Mouse (Mus musculus): ENCODE measurements at regions not wholly inside any gene's neighbourhood (a gene's known extent, or its start where the extent isn't known, plus 50 kb on each side); places are given as distances from the start of the nearest gene placed in this dataset.

DNA sequence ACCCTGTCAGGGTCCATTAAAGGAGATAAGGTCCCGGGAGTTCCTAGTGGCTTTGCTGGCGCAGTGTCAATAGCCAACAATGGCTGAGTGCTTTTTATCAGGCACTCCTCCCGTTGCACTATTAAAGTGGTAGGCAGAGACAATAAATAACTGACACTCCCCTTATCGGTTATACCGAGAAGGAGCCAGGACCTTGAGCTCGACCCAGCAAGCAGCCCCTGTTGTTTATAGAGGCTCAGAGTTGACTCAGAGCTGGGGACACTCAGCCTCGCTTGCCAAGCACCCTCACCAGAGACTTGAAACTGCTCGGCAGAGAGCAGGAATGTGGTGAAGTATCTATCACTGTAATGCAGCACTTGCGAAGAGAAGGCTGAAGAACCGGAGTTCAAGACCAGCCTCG lies 102.5 kb upstream of the Jarid2 start:
- DNase-seq = peak; percentile 22
- WGBS = 29% methylated on average over 11 of the region's 11 CpGs
- Histone ChIP-seq H3K4me3 (replicated peaks; ENCODE audit: extremely low read depth, low read depth, low read length) (no peak overlapping the region), H3K4me1 (ENCODE audit: control insufficient read depth, insufficient read depth, low read length) (no peaks in the 10 kb centered on the region; the same call in 1 of the 2 replicates)
- TF ChIP-seq CTCF (IDR thresholded peaks at IDR 0.05; ENCODE audit: insufficient read depth, low read length) = no peak
- no peak for TF ChIP-seq POLR2A (IDR thresholded peaks at IDR 0.05; ENCODE audit: borderline replicate concordance, extremely low read depth, low read depth, low read length)

DNA sequence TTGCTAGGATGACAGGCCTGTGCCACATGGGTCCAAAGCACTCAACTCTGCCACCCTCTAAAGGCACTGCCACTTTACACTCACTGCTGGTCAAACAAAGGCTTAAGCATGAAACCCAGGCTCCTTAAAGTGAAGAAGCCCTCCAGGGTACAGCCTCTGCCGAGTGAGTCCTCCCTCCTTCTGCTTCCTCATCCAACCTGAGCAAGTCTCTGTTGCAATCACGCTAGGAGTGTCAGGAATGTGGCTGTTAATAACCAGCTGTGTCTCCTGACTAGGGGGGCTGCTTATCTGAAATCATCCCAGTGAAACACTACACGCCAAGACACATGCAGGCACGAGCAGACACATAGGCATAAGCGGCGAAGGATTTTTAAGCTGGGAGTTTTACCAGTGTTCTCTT lies 99.2 kb upstream of the Jarid2 start:
- no peak for TF ChIP-seq CTCF (IDR thresholded peaks at IDR 0.05; ENCODE audit: insufficient read depth, low read length)
- no peak for TF ChIP-seq POLR2A (IDR thresholded peaks at IDR 0.05; ENCODE audit: borderline replicate concordance, extremely low read depth, low read depth, low read length)
- 64% methylated on average over 6 of the region's 6 CpGs for WGBS
- Histone ChIP-seq H3K4me3 (replicated peaks; ENCODE audit: extremely low read depth, low read depth, low read length) (no peak overlapping the region), H3K4me1 (ENCODE audit: control insufficient read depth, insufficient read depth, low read length) (no peaks in the 10 kb centered on the region; the same call in 1 of the 2 replicates)
- DNase-seq = peak; percentile 35

DNA sequence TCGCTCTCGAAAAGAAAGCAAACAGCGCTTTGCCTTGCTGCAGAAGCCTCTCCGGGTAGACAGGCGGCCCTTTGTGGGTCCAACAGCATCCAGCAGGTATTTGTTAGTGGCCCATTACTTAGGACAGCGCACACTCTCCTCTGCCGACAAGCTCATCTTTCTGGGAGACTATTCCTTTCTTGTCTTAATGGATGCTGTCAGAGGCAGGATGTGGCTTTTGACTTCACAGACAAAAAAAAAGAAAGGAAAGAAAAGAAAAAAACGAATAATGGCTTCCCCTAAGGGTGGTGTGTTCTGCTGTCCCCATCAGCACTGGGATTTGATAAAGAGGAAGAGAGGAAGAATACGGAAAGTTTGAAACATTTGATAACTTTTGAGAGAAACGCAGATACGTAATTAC lies 94.7 kb upstream of the Jarid2 start:
- no peaks in the 10 kb centered on the region; the same call in 1 of the 2 replicates for H3K4me1 ChIP-seq (ENCODE audit: control insufficient read depth, insufficient read depth, low read length)
- DNase-seq = no peak
- TF ChIP-seq CTCF (IDR thresholded peaks at IDR 0.05; ENCODE audit: insufficient read depth, low read length) (no peak), POLR2A (IDR thresholded peaks at IDR 0.05; ENCODE audit: borderline replicate concordance, extremely low read depth, low read depth, low read length) (no peak)
- no peak overlapping the region for H3K4me3 ChIP-seq (replicated peaks; ENCODE audit: extremely low read depth, low read depth, low read length)
- 32% methylated on average over 11 of the region's 11 CpGs for WGBS

DNA sequence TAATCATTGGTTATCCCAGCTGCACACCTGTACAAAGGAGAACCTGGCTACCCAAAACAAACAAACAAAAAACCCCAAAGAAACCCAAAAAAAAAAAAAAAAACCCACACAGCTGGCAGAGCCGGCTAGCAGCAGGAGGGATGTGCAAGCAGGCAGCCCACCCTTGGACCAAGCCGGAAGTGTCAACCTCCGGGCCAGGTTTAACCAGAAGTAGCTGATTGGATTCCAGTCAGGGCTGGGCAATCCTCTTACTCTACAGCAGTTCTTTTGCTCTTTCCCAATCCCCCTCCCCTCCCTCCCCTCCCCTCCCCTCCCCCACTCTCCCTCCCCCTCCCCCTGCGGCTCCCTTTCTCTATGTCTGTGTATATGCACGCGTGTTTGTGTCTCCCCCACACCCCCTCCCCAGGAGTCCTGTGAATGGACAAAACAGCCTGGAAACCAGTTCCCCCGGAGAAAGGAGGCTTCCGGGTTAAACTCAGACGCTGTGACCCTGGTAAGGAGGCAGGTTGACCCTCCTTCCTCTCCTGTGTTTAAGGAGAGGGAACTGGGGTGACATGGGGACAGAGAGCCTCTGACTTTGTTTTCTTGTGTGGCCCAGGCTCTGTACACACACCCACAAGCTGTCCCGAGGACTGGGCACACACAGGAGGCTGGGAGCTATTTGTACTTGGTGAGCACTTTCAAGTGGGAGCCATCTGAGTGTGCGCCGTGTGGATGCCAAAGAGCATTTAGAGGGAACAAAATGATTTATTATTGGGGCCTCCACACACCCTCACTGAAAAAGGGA lies 93.9 kb upstream of the Jarid2 start:
- TF ChIP-seq POLR2A (IDR thresholded peaks at IDR 0.05; ENCODE audit: borderline replicate concordance, extremely low read depth, low read depth, low read length) = no peak; the same call in 1 of the 2 replicates
- TF ChIP-seq CTCF (IDR thresholded peaks at IDR 0.05; ENCODE audit: insufficient read depth, low read length) = no peak
- 17% methylated on average over 11 of the region's 12 CpGs for WGBS
- Histone ChIP-seq H3K4me1 (ENCODE audit: control insufficient read depth, insufficient read depth, low read length) (no peaks in the 10 kb centered on the region), H3K4me3 (replicated peaks; ENCODE audit: extremely low read depth, low read depth, low read length) (no peak overlapping the region)
- DNase-seq = peak; percentile 41

DNA sequence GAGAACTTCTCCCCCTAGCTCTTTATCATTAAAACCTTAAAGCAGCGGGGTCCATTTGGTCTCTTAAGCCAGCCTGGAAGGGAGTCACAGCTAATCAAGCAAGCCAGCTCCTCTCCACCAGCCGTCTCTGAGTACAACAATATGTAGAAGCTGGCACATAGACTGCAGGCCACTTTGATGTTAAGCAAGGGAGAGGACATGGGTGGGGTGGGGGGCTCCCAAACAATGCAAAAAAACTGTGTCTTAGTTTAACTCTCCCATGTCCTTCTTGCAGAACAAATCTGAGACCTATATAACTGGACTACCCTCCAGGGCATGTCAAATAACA lies 93.3 kb upstream of the Jarid2 start:
- Histone ChIP-seq H3K4me3 (replicated peaks; ENCODE audit: extremely low read depth, low read depth, low read length) (no peak overlapping the region), H3K4me1 (ENCODE audit: control insufficient read depth, insufficient read depth, low read length) (no peaks in the 10 kb centered on the region)
- WGBS = 73% methylated on average over 2 of the region's 2 CpGs
- TF ChIP-seq POLR2A (IDR thresholded peaks at IDR 0.05; ENCODE audit: borderline replicate concordance, extremely low read depth, low read depth, low read length) (no peak), CTCF (IDR thresholded peaks at IDR 0.05; ENCODE audit: insufficient read depth, low read length) (no peak)
- no peak for DNase-seq

DNA sequence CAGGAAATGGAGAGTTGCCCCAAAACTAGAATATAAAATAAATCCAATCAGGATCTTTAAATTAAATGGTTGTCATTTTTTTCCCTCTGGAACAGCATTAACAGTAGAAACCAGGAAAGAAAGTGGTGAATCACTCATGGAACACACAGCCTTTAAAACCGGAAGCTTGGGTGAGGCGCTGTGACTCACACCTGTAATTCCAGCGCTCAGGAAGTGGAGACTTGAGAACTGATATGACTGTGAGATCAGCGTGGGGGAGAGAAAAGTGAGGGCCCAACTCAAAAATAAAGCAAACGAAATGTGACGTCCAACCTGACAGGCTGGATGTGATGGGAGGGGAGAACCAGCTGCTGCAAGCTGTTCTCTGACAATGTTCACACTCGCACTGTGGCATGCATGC lies 86.9 kb upstream of the Jarid2 start:
- H3K4me3 ChIP-seq (replicated peaks; ENCODE audit: extremely low read depth, low read depth, low read length) = no peak overlapping the region
- no peaks in the 10 kb centered on the region for H3K4me1 ChIP-seq (ENCODE audit: control insufficient read depth, insufficient read depth, low read length)
- TF ChIP-seq CTCF (IDR thresholded peaks at IDR 0.05; ENCODE audit: insufficient read depth, low read length) (no peak), POLR2A (IDR thresholded peaks at IDR 0.05; ENCODE audit: borderline replicate concordance, extremely low read depth, low read depth, low read length) (no peak)
- WGBS = 55% methylated on average over 7 of the region's 7 CpGs
- DNase-seq = no peak

DNA sequence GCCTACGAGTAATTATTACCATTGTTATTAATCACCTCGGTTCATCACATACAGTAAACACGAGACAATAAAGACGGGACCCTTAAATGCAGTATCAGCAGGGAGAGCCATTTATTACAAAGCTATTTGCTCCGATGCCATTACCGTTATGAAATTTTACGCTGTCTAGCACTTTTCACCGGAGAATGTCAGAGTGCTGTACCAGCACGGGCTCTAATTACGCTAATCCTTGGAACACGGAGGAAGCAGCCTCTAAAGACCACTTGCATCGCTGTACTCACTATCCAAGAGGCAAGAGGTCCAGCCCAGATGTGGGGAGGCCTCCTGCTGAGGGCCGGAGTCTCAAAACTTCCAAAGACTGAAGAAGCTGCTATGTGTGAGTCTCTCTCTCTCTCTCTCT lies 79.2 kb upstream of the Jarid2 start:
- Histone ChIP-seq H3K4me3 (replicated peaks; ENCODE audit: extremely low read depth, low read depth, low read length) (no peak overlapping the region), H3K4me1 (ENCODE audit: control insufficient read depth, insufficient read depth, low read length) (no peaks in the 10 kb centered on the region)
- TF ChIP-seq CTCF (IDR thresholded peaks at IDR 0.05; ENCODE audit: insufficient read depth, low read length) (no peak), POLR2A (IDR thresholded peaks at IDR 0.05; ENCODE audit: borderline replicate concordance, extremely low read depth, low read depth, low read length) (no peak)
- DNase-seq = no peak
- WGBS = 66% methylated on average over 13 of the region's 13 CpGs

DNA sequence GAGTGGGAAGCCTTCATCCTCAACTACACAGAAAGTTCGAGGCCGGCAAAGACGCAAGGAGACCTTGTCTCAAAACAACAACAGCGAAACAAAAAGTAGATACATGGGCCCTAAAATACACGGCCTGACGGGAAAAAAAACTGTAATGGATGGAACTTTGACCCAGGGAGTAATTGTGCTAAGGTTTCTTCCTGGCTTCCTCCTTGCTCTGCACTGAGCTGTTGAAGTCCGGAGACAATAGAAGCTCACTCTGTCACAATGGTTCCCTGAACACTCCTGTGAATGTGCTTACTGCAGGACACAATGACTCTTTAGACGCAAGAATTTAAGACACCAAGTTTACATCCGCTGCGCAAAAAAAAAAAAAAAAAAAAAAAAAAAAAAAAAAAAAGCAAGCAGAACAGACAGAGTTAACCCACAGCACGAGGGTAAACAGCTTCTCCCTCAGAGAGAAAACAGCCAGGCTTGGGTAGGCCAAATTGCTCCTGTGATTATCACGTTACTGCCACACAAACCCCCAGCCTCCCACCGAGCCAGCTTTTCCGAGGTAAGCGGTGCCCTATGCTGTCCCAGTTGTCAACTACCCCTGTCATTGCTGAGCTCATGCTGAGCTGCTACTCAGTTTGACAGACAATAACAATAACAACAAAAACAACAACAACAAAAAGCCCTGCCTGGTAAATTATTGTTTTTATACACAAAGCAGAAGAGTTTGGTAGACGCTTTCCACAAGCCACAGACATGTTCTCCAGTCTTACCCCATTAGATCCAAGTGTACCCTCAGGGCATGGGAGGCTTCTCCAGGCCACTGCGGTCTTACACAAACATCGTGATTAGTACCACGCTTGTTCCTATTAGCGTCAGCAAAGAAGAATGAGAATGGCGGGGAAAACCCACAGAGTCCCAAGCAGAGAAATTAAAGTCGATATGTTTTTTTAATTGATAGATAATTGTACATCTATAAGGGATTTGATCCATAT lies 77.7 kb upstream of the Jarid2 start:
- WGBS = 59% methylated on average over 22 of the region's 22 CpGs
- TF ChIP-seq POLR2A (IDR thresholded peaks at IDR 0.05; ENCODE audit: borderline replicate concordance, extremely low read depth, low read depth, low read length) (no peak), CTCF (IDR thresholded peaks at IDR 0.05; ENCODE audit: insufficient read depth, low read length) (no peak)
- H3K4me3 ChIP-seq (replicated peaks; ENCODE audit: extremely low read depth, low read depth, low read length) = no peak overlapping the region
- no peak for DNase-seq
- H3K4me1 ChIP-seq (ENCODE audit: control insufficient read depth, insufficient read depth, low read length) = no peaks in the 10 kb centered on the region

DNA sequence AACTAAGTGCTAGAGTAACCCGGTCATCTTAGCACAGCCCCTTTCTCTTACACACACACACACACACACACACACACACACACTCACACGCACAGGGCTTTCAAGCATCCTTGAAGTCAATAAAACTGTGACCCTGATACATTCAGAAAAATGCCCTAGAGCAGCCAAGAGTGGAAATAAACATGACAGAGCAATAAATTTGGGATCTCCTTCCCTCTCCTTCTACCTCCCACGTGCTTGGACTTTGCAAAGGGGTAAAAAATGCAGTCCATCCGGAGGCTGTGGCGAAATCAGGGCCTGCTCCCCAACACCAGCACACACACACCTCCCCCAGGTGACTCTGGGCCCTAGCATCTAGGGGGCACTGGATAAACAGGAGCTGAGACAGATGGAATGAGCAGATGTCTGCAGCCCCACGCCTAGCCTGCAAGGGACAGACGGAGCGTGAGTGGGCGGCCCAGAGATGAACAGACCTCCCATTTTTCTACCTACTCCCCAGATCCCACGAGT lies 71.3 kb upstream of the Jarid2 start:
- TF ChIP-seq POLR2A (IDR thresholded peaks at IDR 0.05; ENCODE audit: borderline replicate concordance, extremely low read depth, low read depth, low read length) (no peak), CTCF (IDR thresholded peaks at IDR 0.05; ENCODE audit: insufficient read depth, low read length) (no peak)
- Histone ChIP-seq H3K4me3 (replicated peaks; ENCODE audit: extremely low read depth, low read depth, low read length) (no peak overlapping the region), H3K4me1 (ENCODE audit: control insufficient read depth, insufficient read depth, low read length) (no peaks in the 10 kb centered on the region)
- DNase-seq = no peak
- WGBS = 59% methylated on average over 10 of the region's 10 CpGs

Data from lung, adult 2 months (tissue).